Mouse (Mus musculus): ENCODE results near the gene Hcrt. TPM values are rescaled to one million over a fixed set of nuclear protein-coding genes. Genes with fewer than 3 reads are reported as not detected.
A peak's percentile ranks its signal among the peaks of the same experiment; 100 is the strongest.

Hcrt gene
- polyA plus RNA-seq, 1 experiment from 2014 or later = not detected

DNA sequence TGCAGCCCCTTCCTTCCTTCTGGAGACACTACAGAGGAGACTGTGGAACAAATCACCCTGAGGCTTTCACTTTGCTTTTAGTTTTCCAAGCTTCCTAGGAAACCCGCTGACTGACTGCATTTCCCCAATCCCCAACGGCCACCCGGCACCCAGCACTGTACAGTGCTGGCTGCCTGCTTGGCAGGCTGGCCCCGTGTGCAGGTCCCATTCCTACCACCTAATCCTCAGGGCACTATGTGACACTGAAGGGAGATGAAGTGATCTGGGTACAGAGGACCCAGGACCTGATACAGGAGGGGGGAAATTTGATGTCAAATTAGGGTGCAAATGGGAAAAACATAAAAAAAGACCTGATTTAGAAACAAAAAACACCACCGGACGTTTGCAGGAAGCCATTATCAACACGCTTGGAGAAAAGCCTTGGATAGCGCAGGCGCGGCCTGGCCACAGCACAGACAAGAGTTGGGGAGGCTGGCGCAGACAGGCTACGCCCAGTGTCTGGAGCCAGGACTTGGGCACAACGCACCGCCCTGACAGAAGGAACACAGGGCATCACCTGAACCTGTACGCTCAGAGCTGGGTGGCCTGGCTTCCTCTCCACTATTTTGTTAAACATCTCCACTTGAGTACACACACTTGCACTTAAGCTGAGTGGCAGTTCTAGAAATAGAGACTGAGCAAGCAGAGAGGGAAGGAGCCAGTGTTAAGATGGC is 19.2 kb upstream of the Hcrt start:
- Histone ChIP-seq H3K4me3 (ENCODE audit: inconsistent target) (no peak overlapping the region), H3K36me3 (ENCODE audit: inconsistent target) (peaks cover 71% of the 10 kb centered on the region), H3K79me2 (ENCODE audit: inconsistent target) (no peaks in the 10 kb centered on the region), H3K27ac (no peak overlapping the region)
- WGBS (ENCODE audit: missing documents) = 95% methylated on average over 15 of the region's 15 CpGs

DNA sequence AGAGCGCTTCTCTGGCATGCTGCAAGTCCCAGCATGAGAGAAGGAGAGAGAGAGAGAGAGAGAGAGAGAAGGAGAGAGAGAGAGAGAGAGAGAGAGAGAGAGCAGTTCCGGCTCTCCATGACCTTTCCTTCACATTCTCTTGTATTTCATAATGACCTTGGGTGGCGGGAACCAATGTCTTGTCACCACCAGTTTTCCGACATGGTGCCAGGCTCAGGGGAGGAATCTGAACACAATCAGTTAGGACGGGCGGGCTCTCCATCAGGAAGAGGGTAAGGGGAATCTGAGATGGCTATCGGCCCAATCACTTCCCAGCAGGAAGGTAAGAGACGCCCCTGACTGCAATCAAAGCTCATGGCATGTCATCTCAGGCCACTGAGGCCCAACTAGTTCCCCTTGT is 17.5 kb upstream of the Hcrt start:
- 94% methylated on average over 7 of the region's 8 CpGs for WGBS (ENCODE audit: missing documents)
- no peaks in the 10 kb centered on the region for H3K79me2 ChIP-seq (ENCODE audit: inconsistent target)
- H3K4me3 ChIP-seq (ENCODE audit: inconsistent target) = no peak overlapping the region
- H3K27ac ChIP-seq = no peak overlapping the region
- peaks cover 57% of the 10 kb centered on the region for H3K36me3 ChIP-seq (ENCODE audit: inconsistent target)

DNA sequence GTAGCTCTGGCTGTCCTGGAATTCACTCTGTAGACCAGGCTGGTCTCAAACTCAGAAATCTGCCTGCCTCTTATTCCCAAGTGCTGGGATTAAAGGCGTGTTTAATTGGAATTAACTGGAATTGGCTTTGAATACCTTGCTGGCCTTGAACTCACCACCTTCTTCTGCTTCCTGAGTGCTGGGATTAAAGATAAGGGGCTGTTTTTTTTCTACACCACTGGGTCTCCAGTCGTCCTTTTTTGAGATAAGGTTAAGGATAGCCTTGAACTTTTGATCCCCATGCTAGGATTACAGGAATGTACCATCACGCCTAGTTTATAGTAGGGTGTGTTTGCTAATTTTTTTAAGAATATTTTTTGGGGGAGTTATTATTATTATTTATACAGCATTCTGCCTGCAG is 15.3 kb upstream of the Hcrt start:
- no peak overlapping the region for H3K4me3 ChIP-seq (ENCODE audit: inconsistent target)
- no peak overlapping the region for H3K27ac ChIP-seq
- 97% methylated on average over 3 of the region's 3 CpGs for WGBS (ENCODE audit: missing documents)
- peaks cover 36% of the 10 kb centered on the region for H3K36me3 ChIP-seq (ENCODE audit: inconsistent target)
- H3K79me2 ChIP-seq (ENCODE audit: inconsistent target) = no peaks in the 10 kb centered on the region

DNA sequence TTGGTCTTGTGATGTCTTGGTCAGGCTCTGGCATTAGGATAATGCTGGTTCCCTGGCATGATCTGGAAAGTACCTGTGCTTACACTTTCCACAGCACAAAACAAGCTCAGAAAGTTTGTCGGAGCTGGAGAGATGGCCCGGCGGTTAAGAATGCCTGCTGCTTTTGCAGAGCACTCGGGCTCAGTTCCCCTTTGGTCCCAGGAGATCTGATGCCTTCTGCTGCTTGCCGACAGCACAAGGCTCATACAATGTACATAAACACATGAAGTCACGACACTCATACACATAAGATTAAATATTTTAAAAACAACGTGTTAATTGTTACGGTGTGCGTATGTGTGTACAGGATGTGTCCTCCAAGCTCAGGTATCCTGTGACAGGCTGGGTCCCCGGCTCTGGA is 13.2 kb upstream of the Hcrt start:
- no peak overlapping the region for H3K4me3 ChIP-seq (ENCODE audit: inconsistent target)
- 94% methylated on average over 10 of the region's 10 CpGs for WGBS (ENCODE audit: missing documents)
- H3K36me3 ChIP-seq (ENCODE audit: inconsistent target) = peaks cover 15% of the 10 kb centered on the region; the same call in 1 of the 2 replicates
- peak overlapping the region; percentile 34 for H3K27ac ChIP-seq
- no peaks in the 10 kb centered on the region for H3K79me2 ChIP-seq (ENCODE audit: inconsistent target)

DNA sequence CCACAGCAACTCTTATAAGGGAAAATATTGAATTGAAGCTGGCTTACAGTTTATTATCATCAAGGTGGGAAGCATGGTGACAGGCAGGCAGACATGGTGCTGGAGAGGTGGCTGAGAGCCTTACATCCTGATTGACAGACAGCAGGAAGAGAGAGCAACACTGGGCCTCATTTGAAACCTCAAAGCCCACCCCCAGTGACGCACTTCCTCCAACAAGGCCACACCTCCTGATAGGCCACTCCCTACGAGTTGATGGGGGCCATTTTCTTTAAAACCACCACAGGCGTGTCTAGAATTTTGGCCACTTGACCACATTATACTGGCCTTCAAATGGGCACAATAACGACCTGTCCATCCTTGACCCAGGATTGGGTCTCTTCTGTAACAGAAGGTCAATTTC is 11.5 kb upstream of the Hcrt start:
- Histone ChIP-seq H3K27ac (no peak overlapping the region), H3K79me2 (ENCODE audit: inconsistent target) (no peaks in the 10 kb centered on the region), H3K4me3 (ENCODE audit: inconsistent target) (no peak overlapping the region), H3K36me3 (ENCODE audit: inconsistent target) (peaks cover under 1% of the 10 kb centered on the region; the same call in 1 of the 2 replicates)
- WGBS (ENCODE audit: missing documents) = 81% methylated on average over 4 of the region's 4 CpGs

DNA sequence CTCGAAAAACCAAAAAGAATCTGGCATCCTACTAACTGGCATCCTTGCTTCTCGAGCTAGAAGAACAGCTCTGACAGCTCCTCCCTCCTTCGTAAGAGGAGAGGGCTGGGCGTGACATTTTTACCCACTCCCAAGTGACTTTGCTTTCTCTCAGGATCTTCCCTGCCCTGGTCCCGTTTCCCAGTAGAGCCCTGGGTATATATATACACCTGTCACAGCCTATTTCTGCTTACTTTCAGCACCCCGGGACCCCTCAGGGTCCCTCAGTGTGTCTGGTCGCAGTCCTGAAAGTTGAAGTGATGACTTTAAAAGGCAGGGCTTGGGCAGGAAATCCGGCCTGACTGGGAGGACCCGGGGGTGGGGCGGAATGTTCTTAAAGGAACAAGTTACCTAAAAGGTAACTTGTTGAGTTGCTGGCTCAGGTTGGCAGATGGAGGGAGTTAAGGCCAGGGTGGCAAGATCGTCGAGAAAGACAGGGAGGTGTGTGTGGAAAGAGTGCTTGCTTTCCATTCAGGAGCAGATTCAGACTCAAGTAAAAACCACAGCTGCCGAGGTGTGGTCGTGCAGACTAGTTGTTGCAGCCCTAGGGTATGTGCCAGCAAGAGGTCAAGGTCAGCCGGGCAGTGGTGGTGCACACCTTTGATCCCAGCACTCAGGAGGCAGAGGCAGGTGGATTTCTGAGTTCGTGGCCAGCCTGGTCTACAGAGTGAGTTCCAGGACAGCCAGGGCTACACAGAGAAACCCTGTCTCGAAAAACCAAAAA is 8.1 kb upstream of the Hcrt start, which contains the start of gene Ghdc:
Ghdc (minus strand) TSS at position 312 of the 763 bp plus-strand sequence.
- peak within 1 kb of the TSS; percentile 88 for H3K27ac ChIP-seq
- WGBS (ENCODE audit: missing documents) = 3% methylated on average over 15 of the region's 17 CpGs

DNA sequence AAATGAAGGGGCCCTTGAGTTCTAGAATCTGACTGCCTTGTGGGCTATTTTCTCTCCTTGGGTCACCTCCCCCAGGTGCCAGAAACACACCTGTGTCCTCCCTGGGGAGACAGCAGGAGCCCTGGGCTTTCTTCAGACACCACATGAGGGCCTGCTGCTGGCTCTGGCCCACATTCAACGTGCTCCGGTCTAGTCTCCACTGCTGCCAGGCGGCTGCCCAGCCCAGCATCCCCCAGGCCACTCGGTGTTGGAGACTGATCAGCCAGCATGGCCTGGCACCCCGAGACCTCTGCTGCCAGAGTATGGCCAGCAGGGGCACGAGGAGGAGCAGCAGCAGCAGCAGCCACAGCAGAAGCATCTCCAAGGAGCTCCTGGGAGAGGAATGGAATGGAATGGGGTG is 7.2 kb upstream of the Hcrt start:
- 73% methylated on average over 6 of the region's 6 CpGs for WGBS (ENCODE audit: missing documents)
- H3K79me2 ChIP-seq (ENCODE audit: inconsistent target) = no peaks in the 10 kb centered on the region
- H3K4me3 ChIP-seq (ENCODE audit: inconsistent target) = peak overlapping the region; percentile 77
- no peak overlapping the region for H3K27ac ChIP-seq
- no peaks in the 10 kb centered on the region for H3K36me3 ChIP-seq (ENCODE audit: inconsistent target)

More for the DNA sequence above, 8.1 kb upstream of the Hcrt start, which contains the start of gene Ghdc:
- peak within 1 kb of the TSS; percentile 77 for H3K4me3 ChIP-seq (ENCODE audit: inconsistent target)
- H3K79me2 ChIP-seq (ENCODE audit: inconsistent target) = no peaks in the 10 kb centered on the region
- no peaks in the 10 kb centered on the region for H3K36me3 ChIP-seq (ENCODE audit: inconsistent target)

DNA sequence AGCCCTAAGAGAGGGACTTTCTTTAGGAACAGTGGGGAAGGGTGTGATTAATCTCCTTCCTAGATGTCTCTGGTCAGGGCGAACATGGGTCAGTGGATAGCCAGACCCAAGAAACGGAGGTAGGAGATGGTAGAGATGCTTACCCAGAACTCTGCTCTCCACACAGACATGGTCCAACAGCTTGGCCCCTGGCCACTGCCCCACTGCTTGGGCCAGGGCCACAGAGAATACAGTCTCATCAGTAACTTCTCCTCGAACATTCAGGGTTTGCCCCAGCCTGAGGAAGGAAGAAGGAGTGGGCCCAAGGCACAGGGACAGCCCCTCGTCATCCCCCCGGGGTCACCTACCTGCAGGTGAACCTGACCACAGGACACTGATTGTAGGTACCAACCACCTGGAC is 5.1 kb upstream of the Hcrt start:
- Histone ChIP-seq H3K4me3 (ENCODE audit: inconsistent target) (no peak overlapping the region), H3K27ac (no peak overlapping the region), H3K79me2 (ENCODE audit: inconsistent target) (no peaks in the 10 kb centered on the region), H3K36me3 (ENCODE audit: inconsistent target) (no peaks in the 10 kb centered on the region)
- WGBS (ENCODE audit: missing documents) = 90% methylated on average over 5 of the region's 5 CpGs

DNA sequence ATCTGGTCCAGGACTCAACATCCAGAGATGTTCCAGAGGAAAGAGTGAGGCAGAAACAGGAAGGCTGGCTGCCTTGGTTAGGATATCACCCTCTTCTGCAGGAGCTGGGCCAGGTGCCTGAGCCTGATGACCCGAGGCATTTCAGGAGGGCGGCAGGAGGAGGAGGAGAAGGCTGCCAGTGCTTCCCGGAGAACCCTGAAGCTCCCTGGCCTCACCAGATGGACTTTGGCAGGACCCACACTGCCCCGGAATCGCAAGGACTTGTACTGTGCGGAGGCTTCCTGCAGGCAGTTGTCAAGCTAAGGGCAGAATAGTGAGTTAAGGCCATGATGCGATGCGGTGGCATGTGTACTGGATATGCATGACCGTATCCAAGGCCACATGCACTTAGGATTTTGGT is 4.0 kb upstream of the Hcrt start:
- no peak overlapping the region for H3K4me3 ChIP-seq (ENCODE audit: inconsistent target)
- H3K27ac ChIP-seq = no peak overlapping the region
- no peaks in the 10 kb centered on the region for H3K79me2 ChIP-seq (ENCODE audit: inconsistent target)
- no peaks in the 10 kb centered on the region for H3K36me3 ChIP-seq (ENCODE audit: inconsistent target)
- 89% methylated on average over 9 of the region's 9 CpGs for WGBS (ENCODE audit: missing documents)

DNA sequence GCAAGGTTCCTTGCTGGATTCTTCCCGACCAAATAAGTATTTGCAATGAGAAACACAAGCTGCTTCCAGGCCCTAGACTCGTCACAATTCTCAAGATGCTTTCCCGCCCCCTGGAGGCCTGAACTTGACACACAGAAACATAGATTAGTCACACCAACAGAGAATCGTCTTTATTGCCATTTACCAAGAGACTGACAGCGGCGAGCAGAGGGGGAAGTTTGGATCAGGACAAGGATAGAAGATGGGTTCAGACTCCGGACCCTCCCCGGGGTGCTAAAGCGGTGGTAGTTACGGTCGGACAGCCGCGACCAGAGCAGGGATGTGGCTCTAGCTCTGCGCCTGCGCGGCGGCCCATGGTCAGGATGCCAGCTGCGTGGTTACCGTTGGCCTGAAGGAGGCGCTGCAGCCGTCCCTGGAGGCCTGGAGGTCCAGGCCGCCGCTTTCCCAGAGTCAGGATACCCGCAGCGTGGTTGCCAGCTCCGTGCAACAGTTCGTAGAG is 1.1 kb downstream of the Hcrt start:
- H3K4me3 ChIP-seq (ENCODE audit: inconsistent target) = peak overlapping the region; percentile 28
- no peaks in the 10 kb centered on the region for H3K36me3 ChIP-seq (ENCODE audit: inconsistent target)
- no peak overlapping the region for H3K27ac ChIP-seq
- WGBS (ENCODE audit: missing documents) = under 1% methylated on average over 27 of the region's 27 CpGs
- H3K79me2 ChIP-seq (ENCODE audit: inconsistent target) = no peaks in the 10 kb centered on the region

DNA sequence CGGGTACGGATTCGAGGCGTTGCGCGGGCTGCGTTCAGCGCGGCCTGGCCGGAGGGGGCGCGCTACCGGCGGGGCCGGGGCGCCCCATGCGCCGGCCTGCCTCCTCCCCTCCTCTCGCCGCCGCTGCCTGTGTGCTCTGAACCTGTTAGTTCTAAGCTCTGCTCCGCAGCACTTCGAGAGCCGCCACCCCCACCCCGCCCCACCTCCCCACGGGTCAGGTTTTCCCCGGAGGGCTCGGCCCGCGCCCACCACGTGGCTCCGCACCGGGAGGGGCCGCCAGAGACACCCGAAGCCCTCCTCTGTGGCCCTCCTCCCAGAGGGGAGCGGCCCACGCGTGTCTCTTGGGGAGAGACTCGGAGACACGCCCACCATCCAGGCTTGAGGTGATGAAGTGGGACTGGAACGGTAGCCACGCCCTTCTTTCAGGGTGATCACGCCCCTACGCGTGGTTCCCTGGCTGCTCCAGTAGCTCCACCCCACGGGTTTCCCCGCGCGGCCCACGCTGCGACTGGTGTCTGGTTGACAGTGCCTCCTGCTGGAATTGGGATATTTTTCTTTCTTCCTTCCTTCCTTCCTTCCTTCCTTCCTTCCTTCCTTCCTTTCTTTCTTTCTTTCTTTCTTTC is 3.0 kb downstream of the Hcrt start, which contains the start of gene Kcnh4:
Kcnh4 (minus strand) TSS at position 332 of the 623 bp plus-strand sequence.
- H3K79me2 ChIP-seq (ENCODE audit: inconsistent target) = no peaks in the 10 kb centered on the region
- H3K36me3 ChIP-seq (ENCODE audit: inconsistent target) = no peaks in the 10 kb centered on the region
- no peak within 1 kb of the TSS for H3K27ac ChIP-seq
- WGBS (ENCODE audit: missing documents) = 3% methylated on average over 47 of the region's 51 CpGs
- H3K4me3 ChIP-seq (ENCODE audit: inconsistent target) = no peak within 1 kb of the TSS

DNA sequence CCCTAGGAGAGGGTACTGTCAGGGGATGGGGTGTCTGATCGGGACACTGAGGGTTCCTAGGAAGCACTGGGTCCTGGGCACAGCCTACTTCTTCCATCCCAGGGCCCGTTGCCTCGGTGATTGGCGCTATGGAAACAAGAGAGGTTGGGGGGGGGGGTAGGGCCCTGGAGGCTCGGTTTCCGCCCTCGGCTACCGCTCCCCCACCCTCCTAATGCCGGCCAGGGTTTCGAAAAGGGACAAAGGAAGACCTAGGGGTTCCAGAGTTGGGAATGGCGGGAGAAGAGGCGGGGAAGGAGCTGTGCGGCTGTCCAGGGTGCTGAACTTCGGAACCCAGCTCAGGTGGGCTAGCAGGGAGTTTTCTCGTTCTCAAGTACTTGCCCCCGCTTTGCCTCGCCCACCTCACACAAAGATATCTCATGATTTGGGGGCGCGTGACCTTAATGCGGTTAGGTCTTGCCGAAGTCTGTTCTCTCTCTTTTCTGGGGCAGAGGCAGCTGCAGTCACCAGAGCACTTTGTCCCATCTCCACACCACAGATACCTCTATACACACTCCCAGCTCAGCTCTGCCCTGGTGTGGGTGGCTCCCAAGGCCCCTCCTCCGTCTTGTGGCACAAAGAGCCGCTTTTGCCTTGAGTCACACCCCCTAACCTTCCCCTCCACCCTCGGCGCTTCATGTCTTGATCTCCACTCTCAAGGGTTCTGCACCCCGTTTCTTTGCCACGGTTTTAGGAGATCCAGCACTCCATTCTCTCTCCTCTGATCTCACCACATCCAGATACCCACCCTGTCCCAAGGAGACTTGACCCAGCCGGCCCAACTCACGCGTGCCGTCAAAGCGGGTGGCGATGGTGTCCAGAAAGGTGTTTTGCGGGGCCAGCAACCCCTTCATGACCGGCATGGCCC is 3.8 kb downstream of the Hcrt start:
- H3K27ac ChIP-seq = no peak overlapping the region
- no peaks in the 10 kb centered on the region for H3K79me2 ChIP-seq (ENCODE audit: inconsistent target)
- H3K4me3 ChIP-seq (ENCODE audit: inconsistent target) = no peak overlapping the region
- H3K36me3 ChIP-seq (ENCODE audit: inconsistent target) = no peaks in the 10 kb centered on the region
- 12% methylated on average over 30 of the region's 35 CpGs for WGBS (ENCODE audit: missing documents)

DNA sequence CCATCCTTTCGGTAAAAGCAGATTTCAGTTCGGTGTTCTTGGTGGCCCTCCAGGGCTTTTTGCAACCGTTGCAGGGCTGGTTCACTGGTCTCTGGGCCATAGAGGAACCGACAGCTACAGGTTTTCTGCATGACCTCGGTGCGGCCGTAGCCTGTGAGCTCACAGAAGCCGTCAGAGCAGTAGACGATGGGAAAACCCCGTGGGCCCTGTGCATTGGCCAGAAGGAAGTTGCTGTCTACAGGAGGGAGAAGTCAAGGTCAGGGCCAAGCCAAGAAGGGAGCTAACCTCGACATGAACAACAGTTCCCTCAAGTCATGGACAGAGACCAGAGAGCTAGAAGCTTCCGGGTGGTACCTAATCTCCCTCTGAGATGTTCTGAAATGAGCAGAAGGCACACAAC is 5.2 kb downstream of the Hcrt start:
- H3K27ac ChIP-seq = no peak overlapping the region
- WGBS (ENCODE audit: missing documents) = 43% methylated on average over 12 of the region's 12 CpGs
- no peaks in the 10 kb centered on the region for H3K36me3 ChIP-seq (ENCODE audit: inconsistent target)

DNA sequence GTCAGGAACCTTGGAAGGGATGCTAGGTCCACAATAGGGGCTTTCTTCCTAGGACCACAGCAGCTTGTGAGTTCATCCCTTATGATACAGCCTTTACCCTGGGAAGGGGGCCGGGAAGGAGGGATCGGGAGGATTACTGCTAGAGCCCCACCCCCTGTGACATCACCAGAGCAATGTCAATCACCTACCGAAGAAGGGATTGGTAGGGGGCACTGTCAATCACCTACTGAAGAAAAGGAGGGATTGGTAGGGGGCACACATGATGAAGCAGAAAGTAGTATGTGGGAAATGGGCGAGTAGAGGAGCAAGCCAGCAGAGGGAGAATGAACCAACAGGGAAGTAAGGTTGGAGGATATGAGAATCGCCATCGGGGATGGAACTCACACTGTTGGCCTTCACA is 6.3 kb downstream of the Hcrt start:
- WGBS (ENCODE audit: missing documents) = 79% methylated on average over 6 of the region's 6 CpGs
- H3K4me3 ChIP-seq (ENCODE audit: inconsistent target) = no peak overlapping the region
- no peaks in the 10 kb centered on the region for H3K79me2 ChIP-seq (ENCODE audit: inconsistent target)
- H3K36me3 ChIP-seq (ENCODE audit: inconsistent target) = no peaks in the 10 kb centered on the region
- no peak overlapping the region for H3K27ac ChIP-seq

More for the DNA sequence above, 5.2 kb downstream of the Hcrt start:
- H3K4me3 ChIP-seq (ENCODE audit: inconsistent target) = no peak overlapping the region
- no peaks in the 10 kb centered on the region for H3K79me2 ChIP-seq (ENCODE audit: inconsistent target)

Measured in macrophage (primary cell).